In the genomic region with DNA sequence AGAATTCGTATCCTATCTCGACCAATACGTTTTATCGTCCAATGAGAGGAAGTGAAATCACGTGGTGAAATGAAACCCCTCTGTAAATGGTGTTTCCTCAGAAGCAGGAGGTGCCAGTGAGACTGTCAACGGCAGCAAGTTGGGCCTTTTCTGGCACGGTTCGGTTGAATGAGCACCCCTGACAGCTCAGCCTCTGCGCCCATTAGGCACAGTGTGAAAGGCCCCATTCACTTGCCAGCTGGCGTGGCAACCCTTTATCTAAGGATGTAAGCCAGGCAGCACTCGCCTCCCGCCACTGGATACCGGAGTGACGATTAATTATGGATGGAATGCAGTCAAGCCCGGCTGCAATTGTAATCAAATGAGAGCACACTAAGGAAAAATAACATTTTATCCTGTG, we compare ENCODE assay signal across 9 mouse cellular contexts.
DNase-seq lines count a peak whose midpoint lies in the region; ATAC-seq and TF ChIP-seq lines count a peak whose summit lies in the region.
"Had no signal": no experiment of that assay in that cellular context is flagged by ENCODE, and none has a peak within 500 bp of the region (broad histone marks: within the 10 kb centered on the region; RNA-seq: fewer than 3 reads in every experiment).

No protein-coding gene starts in this region.

- H3K27ac ChIP-seq in heart, adult 2 months, result no peak overlapping the region
- H3K27ac ChIP-seq in liver, embryonic 11.5 days (ENCODE audit: low read depth, low read length), result no peak overlapping the region
- H3K27ac ChIP-seq: liver, embryonic 14.5 days had no signal

- intact Hi-C loops in heart, adult 2 months (cut with DNase I), result no loop called here

- no peaks in the 10 kb centered on the region for H3K36me3 ChIP-seq in heart, adult 2 months (ENCODE audit: control insufficient read depth, insufficient read depth, low read length)
- no peaks in the 10 kb centered on the region for H3K36me3 ChIP-seq in liver, embryonic 11.5 days (ENCODE audit: control insufficient read depth, insufficient read depth, low read length)

- no peaks in the 10 kb centered on the region for H3K79me2 ChIP-seq in heart, adult 2 months (replicated peaks; ENCODE audit: control insufficient read depth, insufficient read depth, low read length)

- no peaks in the 10 kb centered on the region for H3K9me3 ChIP-seq in liver, embryonic 11.5 days (ENCODE audit: control insufficient read depth, low read length)

- TF ChIP-seq CTCF in heart, adult 2 months (IDR thresholded peaks at IDR 0.05), result no peak

- DNase-seq in brain, embryonic 18.5 days (ENCODE audit: low read depth, low spot score), result peak; percentile 74
- peak; percentile 79 for DNase-seq in embryo, embryonic 11 days
- DNase-seq in heart, adult 2 months, result peak; percentile 35 to 55
- DNase-seq in kidney, adult 18-20 months, result peak; percentile 14
- DNase-seq in mesoderm, embryonic 11.5 days (ENCODE audit: low read depth, low spot score), result peak; percentile 80
- DNase-seq in right cerebral cortex, postnatal 14 days, result peak; percentile 40
- no peak for DNase-seq in liver, embryonic 11.5 days (ENCODE audit: low spot score)
- DNase-seq in urinary bladder, postnatal 10 days (ENCODE audit: low spot score), result no peak

- no peak for ATAC-seq in liver, embryonic 11.5 days (replicated peaks; ENCODE audit: low FRiP score)

- WGBS in heart, adult 2 months, result 22% methylated on average over 15 of the region's 15 CpGs
- WGBS in liver, embryonic 11.5 days, result 64% methylated on average over 15 of the region's 15 CpGs

- H3K27me3 ChIP-seq in heart, adult 2 months (ENCODE audit: control insufficient read depth, insufficient read depth, low read length), result no peaks in the 10 kb centered on the region
- no peaks in the 10 kb centered on the region for H3K27me3 ChIP-seq in liver, embryonic 11.5 days (replicated peaks; ENCODE audit: control insufficient read depth, insufficient read depth, low read length)

- TF ChIP-seq EP300 in heart, adult 2 months (IDR thresholded peaks at IDR 0.05; ENCODE audit: insufficient read depth, low read depth, low read length), result no peak

- H3K4me3 ChIP-seq in heart, adult 2 months, result peak overlapping the region; percentile 15; the same call in 1 of the 2 replicates
- H3K4me3 ChIP-seq in liver, embryonic 11.5 days (ENCODE audit: low read depth, low read length), result no peak overlapping the region

- H3K9ac ChIP-seq in heart, adult 2 months (ENCODE audit: low read depth, low read length), result no peak overlapping the region
- H3K9ac ChIP-seq in liver, embryonic 11.5 days (ENCODE audit: low read depth, low read length), result no peak overlapping the region
- H3K9ac ChIP-seq: liver, embryonic 14.5 days had no signal

- no peaks in the 10 kb centered on the region; the same call in 1 of the 2 replicates for H3K4me1 ChIP-seq in heart, adult 2 months (ENCODE audit: control insufficient read depth, insufficient read depth, low read length)
- H3K4me1 ChIP-seq in liver, embryonic 11.5 days (replicated peaks; ENCODE audit: control insufficient read depth, insufficient read depth, low read length), result no peaks in the 10 kb centered on the region

- no peak overlapping the region for H3K4me2 ChIP-seq in liver, embryonic 11.5 days

- TF ChIP-seq POLR2A in heart, adult 2 months (IDR thresholded peaks at IDR 0.05; ENCODE audit: insufficient read depth, low read depth, low read length), result no peak

Comparison
In these comparisons a context has a peak if more than half of its experiments do, and no peak if none do; other contexts are left out.
1. DNase-seq: peak in brain, embryonic 18.5 days (single experiment), embryo, embryonic 11 days (single experiment), heart, adult 2 months (2 of 2), kidney, adult 18-20 months (single experiment), mesoderm, embryonic 11.5 days (single experiment) and right cerebral cortex, postnatal 14 days (single experiment); none in liver, embryonic 11.5 days (single experiment) and urinary bladder, postnatal 10 days (single experiment).